Mouse (Mus musculus) 416B (cell line): ENCODE measurements around the gene Six3.

Source experiments
- DNase-seq: peaks from one replicate; pipeline ENCODE4 v3.0.0; 2011; ENCODE audit warnings: low read depth

The Six3 gene

DNA sequence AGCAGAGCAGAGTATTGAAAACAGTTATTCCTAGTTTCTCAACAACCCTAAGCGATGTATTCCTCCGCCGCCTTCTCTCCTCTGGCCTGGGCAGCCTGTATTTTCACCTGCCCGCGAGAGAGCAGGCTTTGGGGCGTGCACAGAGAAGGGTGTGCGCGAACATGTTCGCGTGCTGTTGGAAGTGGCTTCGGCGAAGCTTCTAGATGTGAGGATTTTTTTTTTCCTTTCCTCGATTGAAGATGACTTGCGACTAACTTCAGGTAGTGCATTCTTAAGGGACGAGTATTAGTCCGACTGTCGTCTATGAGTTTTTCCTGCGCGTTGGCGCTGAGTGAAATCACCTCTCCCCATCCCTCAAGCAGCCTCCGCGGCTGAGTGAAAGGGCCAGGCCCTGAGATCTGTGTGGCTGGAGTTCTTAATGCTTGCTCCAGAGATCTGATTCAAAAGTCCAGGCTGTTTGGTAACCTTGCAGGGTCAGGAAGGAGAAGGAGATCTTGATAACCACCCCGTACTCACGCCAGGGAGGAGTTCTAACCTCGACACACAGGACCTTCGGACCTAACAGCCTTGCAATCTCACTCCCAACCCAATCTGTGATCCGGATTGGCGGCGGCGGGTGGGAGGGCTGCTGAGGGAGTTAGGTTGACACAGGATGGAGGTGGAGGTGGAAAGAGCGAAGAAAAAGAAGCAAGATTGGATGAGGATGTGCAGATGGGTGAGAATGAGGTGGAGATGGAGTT, 712 bp upstream of the Six3 start:
- no peak for DNase-seq

DNA sequence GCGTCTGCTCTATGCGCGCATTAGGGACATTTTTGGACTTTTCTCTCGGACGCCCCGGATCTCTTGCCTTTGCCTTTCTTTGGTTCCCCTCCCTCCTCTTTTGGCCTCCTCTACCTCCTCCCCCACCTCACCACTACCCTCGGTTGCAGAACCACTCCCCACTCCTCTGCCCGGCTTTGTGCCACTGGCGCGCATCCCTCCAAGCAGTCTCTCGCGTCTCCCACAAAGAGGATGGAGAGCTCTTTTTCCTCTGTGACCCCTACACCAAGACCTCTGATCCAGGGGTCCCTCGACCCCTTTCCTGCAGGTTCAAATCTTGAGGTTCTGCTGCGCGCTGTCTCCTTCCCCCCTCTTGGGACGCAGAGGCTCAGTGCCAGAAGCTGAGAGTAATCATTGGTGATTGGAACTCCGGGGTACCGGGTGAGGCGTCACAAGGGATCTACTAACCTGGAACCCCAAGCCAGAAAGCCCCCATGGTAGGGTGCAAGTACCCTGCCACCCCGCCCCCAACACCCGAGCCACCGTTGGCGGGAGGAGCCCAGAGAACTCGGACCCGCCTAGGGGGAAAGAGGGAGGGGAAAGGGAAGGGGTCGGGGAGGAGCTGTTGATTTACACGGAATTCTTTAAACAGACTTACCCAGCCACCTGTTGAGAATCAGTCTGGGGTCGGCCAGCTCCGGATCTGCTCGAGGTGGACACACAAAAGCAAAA, 758 bp downstream of the Six3 start:
- no peak for DNase-seq

DNA sequence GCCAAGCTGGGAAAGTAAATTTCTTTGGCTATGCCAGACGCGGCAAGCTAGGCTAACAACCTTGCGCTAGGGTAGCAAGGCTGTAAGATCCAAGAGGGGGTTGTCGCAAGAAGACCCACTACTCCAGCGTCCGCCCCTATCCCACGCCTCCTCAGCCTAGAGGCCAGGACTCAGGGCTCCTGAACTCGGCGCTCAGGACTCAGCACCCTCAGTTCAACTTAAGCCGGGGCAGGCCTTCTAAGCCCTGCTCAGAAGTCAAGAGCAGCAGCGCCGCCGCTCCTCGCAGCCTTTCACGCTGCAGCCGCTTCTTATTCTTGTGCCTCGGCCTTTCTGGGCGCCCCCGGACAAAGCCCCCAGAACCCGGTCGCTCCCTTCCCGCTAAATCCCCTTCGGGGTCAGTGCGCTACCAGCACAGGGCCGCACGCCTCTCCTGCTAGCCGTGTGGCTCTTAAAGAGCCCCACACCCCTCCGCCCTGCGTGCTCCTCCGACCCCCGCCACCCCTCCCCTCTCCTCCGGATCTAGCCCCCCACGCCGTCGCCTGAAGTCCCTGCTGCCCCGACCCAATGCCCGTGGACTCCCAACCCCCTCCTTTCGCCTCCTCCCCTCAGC, 1.4 kb downstream of the Six3 start:
- DNase-seq = no peak

DNA sequence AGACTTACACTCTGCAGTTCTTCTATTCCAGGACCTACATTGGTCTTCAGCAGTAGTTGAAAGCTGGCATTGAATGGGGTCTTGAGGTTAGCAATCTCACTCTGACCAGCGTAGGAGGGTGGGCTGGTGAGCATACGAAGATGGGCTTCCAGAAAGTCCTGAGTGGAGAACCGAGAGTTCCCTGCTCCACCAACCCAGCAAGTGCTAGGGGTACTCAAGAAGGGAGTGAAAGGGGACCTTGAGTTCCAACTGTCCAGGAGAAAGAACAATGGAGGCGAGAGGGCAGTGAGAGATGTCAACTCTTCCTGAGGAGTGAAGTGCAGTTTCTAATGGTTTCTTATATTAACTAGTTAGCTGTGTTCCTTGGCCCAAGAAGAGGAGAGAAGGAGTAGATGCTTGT, 2.2 kb downstream of the Six3 start:
- no peak for DNase-seq

DNA sequence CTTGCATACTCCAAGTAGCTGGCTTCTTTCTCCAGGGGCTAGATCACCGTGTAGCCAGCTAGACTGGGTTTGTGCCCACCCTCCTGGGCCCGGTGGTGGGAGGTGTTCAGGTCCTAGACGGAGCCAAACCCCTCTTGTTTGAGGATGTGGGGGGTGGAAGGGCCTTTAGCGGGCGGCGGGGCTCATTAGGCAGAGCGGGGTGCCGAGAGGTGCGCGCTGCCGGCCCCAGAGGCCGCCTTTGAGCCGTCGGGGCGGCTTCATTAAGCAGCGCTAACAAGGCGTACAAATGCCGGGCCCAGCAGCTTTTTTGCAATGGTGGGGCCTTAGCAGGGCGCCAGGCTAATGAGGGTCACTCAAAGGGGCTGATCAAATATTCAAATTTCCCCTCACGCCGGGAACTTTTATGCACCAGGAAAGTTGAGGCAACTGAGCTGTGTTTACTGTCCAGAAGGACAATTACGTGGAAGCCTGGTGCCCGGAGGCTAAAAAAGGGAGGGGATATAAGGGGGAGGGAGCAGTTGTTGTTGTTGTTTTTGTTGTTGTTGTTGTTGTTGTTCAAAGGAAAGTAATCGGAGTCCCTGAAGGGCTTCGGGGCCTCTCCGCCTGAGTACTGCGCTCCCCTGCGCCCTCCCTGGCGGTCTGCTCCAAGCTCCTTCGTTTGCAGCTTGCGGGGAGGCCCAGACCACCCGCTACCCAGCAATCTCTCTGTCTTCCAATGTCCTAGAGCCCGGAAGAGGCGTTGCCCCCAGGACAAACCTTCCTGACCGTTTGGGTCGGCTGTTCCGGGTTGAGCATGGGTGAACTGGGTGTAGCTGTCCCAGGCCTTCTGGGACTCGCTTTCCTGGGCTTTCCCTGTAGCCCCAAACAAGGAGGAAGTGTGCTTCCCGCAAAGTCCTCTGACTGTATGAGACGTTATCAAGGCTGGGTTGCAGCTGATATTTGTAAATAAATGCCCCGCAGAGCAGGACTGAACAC, 3.4 kb downstream of the Six3 start:
- DNase-seq = no peak

DNA sequence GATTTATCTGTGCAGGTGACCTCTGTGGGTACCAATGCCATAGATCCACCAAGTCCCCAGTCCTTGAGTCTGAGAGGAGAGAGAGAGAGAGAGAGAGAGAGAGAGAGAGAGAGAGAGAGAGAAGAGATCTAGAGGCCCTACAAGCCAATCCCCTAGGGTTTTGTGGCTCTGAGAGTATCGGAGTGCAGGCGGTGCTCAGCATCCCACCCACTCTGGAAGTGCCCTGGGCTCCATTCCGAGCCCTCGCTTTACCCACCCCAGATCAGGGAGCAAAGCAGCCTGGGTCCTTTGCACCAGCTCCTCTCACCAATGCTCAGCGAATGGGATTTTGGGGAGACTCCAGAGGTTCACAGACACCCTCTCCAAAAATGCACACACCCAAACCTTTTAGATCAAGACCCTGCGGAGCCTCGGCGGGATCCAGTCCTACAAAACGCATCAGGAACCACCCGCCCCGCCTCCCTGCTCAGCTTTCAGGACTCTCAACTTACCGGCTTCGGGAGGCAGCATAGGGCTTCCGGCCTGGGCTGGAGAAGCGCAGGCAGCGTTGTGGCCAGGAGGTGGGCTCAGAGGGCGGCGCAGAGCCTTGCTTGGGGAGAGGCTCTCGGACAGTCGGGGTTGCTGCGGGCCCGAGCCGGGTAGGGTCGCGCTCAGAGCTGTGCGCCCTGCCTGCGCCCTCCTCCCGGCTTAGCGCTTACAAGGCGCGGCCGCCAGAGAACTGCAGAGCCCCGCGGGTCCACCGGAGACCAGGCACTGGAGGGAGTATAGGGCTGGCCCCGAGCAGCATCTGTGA, 4.4 kb downstream of the Six3 start:
- no peak for DNase-seq

DNA sequence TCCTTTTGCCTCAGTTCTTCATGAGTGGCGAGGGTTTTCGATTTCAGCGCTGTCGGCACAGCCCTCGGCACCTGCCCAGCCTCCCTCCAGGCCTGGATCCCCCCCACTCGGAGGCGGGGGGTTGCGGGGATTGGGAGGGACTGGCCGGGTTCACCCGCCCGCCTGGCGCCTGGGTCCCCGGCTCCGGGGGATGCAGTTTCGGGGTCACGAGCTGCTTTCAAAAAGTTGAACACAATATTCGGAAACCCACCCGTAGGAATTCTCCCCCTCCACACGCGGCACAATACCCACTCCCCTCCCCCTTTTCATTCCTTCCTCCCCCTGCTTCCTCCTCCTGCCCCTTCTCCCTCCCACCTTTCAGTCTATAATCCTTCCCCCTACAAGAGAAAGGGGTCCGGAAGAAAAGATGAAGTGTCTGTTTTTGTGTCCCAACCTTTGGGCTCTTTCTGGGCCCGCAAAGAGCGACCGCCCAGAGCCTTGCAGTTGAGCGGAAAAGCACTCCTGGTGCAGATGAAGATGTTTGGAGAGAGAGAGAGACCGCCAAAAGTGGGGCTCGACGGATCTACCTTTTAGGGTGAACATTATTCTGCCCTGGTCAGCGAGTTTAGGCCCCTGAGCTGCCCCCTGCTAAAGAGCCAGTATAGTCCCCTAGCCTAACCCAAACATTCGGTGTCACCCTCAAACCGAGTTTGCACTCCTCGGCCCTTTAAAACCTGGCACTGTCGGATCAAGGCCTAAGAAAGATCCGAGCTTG, 5.1 kb downstream of the Six3 start:
- DNase-seq = no peak

DNA sequence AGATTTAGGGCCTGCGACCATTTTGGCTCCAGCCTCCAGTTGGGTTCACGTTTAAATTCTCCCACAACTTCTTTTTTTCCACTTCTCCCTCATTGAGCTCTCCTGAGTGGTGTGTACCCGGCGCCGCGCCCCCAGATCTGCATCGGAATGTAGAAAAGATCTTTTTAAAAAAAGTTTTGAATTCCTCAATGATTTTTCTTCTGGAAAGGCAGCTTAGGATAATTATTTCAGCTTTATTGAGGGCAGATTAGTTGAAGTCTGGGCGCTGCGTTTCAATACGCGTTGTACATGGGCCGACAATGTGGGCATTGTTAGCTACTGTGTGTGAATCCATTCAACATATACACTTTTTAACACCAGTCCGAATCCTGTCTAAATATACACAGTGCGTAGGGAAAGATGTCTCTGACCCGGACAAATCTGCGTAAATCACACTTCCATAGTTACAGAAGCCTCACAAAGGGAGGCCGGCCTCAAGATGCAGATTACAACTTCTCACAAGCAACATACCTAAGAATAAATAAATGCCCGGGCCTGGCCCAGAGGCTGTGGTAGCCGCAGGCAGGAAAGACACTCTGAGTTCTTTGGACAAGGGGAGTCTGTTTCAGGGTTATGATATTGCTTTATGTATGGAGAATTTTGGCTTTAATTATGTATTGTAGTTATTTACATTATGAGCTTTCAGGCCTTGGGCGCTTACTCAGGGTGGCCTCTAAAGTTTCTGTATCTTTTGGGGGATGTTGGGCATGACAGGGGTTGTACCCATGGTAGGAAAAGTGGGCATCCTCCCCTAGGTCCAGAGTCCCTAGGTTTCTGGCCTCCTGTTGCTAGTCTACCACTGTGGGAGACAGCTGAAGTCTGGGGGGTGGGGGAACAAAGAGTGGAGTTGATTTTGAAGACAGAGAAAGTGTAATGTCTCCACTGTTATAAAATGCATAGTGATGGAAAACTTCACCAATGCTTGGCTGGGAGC, 6.0 kb downstream of the Six3 start:
- no peak for DNase-seq

DNA sequence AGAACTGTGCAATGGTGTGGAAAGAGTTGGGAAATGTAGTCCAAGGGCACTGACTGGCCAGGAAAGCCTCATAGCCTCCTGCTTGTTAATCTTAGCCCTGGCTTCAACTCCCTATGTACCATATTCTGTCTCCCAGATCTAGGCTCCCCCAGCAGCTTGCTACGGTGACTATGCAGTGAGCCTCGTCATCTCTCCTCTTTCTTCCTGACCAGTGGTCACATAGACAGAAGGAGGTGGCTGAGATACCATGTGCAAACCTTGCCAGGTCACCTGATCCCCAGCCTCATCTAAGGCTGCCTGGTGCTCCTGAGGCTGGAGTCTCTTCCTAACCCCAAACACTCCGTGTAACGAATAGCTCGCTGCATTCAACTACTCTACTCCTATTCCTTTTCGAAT, 6.7 kb downstream of the Six3 start:
- DNase-seq = no peak

DNA sequence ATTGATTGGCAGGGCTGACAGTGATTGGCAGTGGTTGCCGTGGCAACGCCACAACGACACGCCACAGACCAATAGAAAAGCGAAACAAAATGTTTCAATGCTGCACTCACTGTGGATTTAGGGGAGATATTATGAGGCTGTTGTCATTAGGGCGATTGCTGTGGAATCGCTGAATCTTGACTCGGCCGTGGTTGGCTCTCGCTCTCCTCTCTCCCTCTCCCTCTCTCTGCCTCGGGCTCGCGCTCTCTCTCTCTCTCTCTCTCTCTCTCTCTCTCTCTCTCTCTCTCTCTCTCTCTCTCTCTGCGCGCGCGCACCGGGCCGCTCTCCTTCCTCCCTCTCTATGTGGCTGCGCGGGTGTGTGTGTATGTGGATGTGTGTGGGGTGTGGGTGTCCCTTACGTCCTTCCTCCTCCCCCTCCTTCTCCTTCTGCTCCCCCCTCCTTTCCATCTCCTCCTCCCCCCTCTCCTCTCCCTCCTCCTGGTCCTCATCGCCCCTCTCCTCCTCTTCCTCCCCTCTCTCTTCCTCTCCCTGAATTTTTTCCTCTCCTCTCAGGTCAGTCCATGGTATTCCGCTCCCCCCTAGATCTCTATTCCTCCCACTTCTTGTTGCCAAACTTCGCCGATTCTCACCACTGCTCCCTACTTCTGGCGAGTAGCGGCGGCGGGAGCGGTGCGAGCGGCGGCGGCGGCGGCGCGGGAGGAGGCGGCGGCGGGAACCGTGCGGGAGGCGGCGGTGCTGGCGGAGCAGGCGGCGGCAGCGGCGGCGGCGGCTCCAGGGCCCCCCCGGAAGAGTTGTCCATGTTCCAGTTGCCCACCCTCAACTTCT, 7.5 kb downstream of the Six3 start:
- no peak for DNase-seq

DNA sequence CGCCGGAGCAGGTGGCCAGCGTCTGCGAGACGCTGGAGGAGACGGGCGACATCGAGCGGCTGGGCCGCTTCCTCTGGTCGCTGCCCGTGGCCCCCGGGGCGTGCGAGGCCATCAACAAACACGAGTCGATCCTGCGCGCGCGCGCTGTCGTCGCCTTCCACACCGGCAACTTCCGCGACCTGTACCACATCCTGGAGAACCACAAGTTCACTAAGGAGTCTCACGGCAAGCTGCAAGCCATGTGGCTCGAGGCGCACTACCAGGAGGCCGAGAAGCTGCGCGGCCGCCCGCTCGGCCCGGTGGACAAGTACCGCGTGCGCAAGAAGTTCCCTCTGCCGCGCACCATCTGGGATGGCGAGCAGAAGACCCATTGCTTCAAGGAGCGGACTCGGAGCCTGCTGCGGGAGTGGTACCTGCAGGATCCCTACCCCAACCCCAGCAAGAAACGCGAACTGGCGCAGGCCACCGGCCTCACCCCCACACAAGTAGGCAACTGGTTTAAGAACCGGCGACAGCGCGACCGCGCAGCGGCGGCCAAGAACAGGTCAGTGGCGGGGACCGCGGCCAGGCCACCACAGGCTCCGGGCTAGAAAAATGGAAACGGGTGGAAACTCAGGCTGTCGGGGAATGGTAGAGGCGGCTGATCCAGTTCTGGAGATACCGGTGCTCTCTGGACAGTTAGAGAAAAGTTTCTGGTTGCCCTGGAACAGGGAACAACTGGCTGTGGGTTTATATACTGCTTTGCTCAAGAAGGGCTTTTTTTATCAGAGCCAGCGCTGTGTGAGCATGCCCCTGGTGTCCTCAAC, 8.3 kb downstream of the Six3 start:
- no peak for DNase-seq

DNA sequence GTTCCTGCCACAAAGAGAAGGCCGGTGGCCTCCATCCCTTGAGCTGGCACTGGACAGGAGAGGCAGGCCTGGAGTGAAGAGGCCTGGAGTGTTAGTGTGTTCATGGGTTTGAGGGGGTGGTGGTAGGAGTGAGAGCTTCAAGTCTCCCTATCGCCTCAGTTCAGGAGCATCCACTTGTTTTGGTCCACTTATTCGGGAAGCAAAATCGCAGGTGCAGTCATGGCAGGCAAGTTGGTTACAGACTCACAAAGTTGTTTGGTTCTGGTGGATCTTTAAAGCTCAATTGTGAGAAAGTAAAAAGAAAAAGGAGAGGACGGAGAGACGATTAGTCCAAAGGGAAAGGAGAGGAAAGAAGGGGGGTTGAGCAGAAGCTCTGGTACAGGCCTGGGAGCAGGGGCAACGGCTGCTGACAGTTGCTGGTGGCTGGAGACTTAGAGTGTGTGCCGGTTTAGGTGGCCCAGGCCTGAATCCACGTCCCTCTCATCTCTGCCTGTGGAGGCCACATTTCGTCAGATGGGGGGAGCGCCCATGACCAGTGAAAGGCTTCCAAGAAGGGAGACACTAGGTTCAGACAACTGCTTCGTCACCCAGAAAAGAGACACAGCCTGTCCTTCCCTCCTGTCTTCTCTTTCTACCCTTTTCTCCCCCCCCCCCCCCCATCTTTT, 9.2 kb downstream of the Six3 start:
- no peak for DNase-seq

DNA sequence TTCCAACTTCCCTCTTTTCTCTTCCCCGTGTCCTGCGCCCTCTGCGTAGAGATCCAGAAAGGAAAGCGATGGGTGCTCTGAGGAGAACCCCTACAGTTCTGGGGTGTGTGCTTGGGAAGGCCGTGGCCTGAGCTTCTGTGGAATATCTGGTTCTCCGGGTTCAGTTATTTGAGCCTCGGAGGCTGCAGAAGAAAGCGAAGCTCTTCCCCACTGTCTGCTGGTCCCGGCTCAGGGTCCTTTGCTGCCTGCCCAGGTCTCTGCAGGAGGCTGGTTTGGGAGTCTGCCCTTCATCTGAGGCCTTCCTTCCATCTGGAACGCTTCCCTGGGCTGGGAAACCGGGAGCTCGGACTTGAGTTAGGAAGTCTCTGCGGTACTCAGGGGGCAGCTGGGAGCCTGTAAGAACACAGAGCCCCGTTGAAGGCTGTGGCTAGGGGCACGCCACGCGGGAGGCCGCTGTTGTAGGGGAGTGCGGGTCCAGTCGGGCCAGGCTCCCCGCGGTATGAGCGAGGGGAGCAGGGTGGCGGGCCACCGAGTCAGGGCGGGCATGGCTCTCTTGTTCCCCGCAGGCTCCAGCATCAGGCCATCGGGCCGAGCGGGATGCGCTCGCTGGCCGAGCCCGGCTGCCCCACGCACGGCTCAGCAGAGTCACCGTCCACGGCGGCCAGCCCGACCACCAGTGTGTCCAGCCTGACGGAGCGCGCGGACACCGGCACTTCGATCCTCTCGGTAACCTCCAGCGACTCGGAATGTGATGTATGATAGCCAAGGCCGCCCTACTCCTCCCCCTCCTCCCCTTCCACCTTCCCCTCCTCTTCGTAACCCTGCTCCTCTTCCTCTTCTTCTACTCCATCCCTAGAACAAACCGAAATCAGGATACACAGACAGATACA, 10.0 kb downstream of the Six3 start:
- DNase-seq = no peak

DNA sequence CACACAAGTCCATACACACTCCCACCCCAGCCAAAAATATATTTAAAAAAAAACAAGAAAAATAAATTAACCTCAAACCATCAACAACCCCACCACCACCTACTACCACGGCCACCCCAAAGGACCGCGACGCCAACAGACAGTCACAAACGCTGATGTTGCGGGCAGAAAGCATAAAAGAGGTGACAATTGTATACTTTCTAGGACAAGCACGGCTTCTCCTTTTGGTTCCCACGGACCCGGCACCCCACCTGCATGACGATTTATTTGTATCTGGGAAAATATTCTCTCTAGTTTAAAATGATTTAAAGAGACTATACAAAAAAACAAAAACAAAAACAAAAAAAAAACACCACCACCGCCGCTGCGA, 10.6 kb downstream of the Six3 start:
- DNase-seq = no peak

DNA sequence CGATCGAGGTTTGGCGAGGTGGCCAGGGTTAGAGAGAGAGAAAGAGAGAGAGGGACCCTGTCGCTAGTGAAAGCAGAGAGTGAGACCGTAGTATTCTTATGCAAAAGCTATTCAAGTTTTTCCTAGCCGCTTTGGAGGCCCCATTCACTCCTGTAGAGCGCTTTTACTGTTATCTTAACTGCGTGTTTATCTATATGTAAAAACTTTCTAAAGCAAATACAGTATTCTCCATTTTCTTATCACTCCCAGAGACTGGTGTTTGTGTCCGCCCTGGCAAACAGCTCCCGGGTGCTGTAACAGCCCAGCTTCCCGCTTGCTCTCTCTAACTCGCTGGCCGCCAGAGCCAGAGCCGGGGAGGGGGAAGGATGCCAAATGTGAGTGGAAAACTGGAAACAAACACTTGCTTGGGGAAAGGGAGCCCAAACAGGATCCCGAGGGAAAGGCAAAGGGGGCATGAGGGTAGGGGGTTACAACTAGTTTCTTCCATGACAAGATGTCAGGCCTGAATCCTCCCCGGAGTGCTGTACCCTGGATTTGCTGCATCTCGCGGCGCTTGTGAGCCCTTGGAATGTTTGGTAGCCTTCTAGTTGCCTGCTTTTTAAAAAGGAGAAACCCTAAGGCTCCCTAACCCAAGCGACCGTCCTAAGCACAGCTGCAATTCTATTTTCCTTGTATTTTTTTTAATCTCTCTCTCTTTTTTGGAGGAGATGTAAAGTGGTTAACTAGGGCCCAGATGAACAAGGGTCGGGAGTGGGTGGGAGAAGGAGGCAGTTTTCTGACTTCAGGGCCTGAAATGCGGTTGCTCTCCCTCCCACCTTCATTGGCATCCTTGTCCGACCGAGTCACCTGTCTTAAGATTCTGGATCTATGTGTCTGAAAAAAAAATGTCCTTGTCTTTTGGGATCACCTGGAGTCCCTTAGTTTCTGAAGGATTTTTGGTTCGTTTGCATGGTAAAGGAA, 11.9 kb downstream of the Six3 start:
- no peak for DNase-seq
